Mouse (Mus musculus): ENCODE measurements around the gene Glul. TPM values are rescaled to one million over a fixed set of nuclear protein-coding genes. Genes with fewer than 3 reads are reported as not detected.
"Not testable (repeated sequence)": the region's sequence is repeated elsewhere in the genome, so short reads cannot be mapped to it uniquely, and the experiment has no call there.

The Glul gene
- 128 and 133 TPM in 2 replicates for polyA plus RNA-seq (2016; fragmentation: Nextera tagmentation; extraction: Ambion mirVana)

DNA sequence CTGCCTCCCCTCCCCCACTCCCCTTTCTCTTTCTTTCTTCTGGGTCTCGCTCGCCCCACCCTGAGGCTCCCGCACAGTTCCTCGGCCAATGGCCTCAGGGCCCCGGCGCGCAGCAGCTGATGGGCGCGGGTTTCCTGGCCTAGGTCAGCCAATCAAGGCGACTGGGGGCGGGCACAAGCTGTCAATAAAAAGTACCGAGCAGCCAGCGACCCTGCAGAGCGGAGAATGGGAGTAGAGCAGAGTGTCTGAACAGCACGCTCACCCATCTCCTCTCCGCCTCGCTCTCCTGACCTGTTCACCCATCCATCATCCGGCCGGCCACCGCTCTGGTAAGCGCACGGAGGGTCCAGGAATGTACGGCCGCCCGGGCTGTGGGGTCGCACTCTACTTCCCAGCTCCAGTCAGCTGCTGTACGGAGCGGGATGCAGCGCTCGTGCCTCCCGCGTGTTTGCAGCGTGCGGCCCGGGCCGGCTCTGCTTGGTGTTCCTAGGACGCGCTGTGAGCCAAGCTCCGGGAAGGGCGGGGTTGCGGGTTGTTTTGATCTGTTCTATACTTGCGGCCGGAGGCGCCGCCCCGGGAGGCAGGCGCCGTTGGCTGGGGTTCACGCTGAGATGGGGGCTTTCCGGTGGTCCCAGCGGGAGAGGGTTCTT is at the start of gene Glul, which contains the start of gene Teddm2:
Gene Glul, plus strand, starts transcription at position 214 of the 650 bp plus-strand sequence.
Gene Teddm2, minus strand, starts transcription at position 498 of the 650 bp plus-strand sequence.
- DNase-seq (ENCODE audit: low spot score), result peak; percentile 98
- peaks cover 24% of the 10 kb centered on the region for H3K36me3 ChIP-seq
- peaks cover 16% of the 10 kb centered on the region for H3K27me3 ChIP-seq (ENCODE audit: insufficient read depth, poor library complexity, severe bottlenecking)
- peak within 1 kb of the TSS; percentile 92 for H3K4me3 ChIP-seq
- H3K27ac ChIP-seq, result peak within 1 kb of the TSS; percentile 98
- under 1% methylated on average over 51 of the region's 51 CpGs for WGBS
- H3K4me1 ChIP-seq (replicated peaks), result peaks cover 40% of the 10 kb centered on the region
- H3K9me3 ChIP-seq, result no peaks in the 10 kb centered on the region

DNA sequence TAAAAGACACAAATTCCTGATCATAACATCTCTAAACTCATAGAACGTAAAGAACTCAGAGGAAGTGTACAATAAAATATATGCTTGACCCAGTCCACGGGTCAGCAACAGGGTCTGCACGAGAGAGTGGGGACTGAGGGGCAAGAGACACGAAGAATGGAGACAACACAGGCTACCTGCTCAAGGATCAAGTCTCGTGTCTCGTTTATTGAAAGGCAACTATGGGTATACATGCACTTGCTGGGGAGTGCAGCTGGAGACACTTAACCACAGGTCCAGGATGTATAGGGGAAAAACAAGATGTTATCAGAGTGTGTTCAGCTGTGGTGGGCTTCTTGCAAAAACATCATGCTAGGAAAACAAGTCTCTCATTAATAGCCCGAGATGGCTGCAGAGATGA is 47.0 kb upstream of the Glul start:
- not testable (repeated sequence) for H3K27me3 ChIP-seq (ENCODE audit: insufficient read depth, poor library complexity, severe bottlenecking); H3K27ac ChIP-seq; H3K36me3 ChIP-seq; H3K4me3 ChIP-seq; H3K9me3 ChIP-seq; H3K4me1 ChIP-seq (replicated peaks); DNase-seq (ENCODE audit: low spot score)
- 86% methylated on average over 7 of the region's 7 CpGs for WGBS

DNA sequence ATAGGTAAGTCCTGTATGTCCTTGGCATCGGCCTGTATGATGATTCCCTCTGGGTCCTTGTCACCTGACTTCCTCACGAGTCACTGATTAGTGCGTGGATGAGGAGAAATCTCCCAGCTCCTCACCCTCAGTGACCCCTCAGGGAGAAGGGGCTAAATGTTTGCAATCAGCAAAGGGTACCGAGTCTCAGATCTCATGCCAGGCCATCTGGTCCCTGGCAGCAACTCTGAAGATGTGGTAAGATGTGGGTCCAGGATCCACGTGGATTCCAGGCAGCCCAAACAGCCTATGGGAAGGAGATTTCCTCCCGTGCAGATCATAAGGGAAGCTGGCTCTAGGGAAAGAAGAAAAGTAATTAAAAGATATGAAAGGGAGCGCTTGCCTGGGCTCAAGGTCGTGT is 43.8 kb upstream of the Glul start:
- H3K27ac ChIP-seq, result no peak overlapping the region
- no peaks in the 10 kb centered on the region for H3K4me1 ChIP-seq (replicated peaks)
- H3K4me3 ChIP-seq, result no peak overlapping the region
- no peaks in the 10 kb centered on the region for H3K9me3 ChIP-seq
- H3K36me3 ChIP-seq, result no peaks in the 10 kb centered on the region
- 81% methylated on average over 8 of the region's 8 CpGs for WGBS
- H3K27me3 ChIP-seq (ENCODE audit: insufficient read depth, poor library complexity, severe bottlenecking), result no peaks in the 10 kb centered on the region
- DNase-seq (ENCODE audit: low spot score), result no peak

DNA sequence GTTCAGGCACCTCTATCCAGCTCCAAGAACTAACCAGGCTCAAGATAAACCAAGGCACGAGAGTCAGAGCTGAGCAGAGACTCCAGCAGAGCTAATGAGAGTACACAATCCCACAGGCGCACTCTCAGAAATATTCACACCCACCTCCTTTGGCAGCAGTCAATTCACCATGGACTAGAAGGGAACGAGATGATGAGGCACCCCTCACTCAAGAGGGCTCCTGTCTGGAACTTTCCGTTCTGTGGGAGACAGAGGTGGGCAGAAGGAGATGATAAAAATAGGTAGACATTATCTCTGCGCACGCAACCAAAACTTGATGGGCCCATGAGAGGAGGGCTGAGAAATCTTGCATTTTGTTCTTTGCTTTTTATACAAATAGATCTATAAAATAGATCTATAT is 25.7 kb upstream of the Glul start, which contains the start of gene Teddm1b:
Gene Teddm1b, plus strand, starts transcription at position 301 of the 400 bp plus-strand sequence.
- DNase-seq (ENCODE audit: low spot score), result no peak
- 90% methylated on average over 6 of the region's 6 CpGs for WGBS
- Histone ChIP-seq H3K27ac (no peak within 1 kb of the TSS), H3K36me3 (no peaks in the 10 kb centered on the region), H3K9me3 (no peaks in the 10 kb centered on the region), H3K4me3 (no peak within 1 kb of the TSS), H3K27me3 (ENCODE audit: insufficient read depth, poor library complexity, severe bottlenecking) (no peaks in the 10 kb centered on the region), H3K4me1 (replicated peaks) (no peaks in the 10 kb centered on the region)

DNA sequence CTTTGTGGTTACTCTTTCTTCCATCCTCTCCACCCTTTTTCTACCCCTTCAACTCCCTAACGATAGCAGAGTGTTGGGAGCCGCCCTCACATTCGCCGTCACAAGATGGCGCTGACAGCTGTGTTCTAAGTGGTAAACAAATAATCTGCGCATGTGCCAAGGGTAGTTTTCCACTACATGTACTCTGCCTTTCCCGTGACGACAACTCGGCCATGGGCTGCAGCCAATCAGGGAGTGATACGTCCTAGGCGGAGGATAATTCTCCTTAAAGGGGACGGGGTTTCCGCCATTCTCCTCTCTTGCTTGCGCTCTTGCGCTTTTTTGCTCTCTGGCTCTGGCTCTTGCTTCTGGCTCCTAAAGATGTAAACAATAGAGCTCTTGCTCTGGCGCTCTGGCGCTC is 19.4 kb upstream of the Glul start:
- DNase-seq (ENCODE audit: low spot score); H3K27me3 ChIP-seq (ENCODE audit: insufficient read depth, poor library complexity, severe bottlenecking); H3K9me3 ChIP-seq; H3K27ac ChIP-seq; H3K36me3 ChIP-seq; H3K4me3 ChIP-seq; H3K4me1 ChIP-seq (replicated peaks): not testable (repeated sequence)
- WGBS, result 95% methylated on average over 17 of the region's 17 CpGs

DNA sequence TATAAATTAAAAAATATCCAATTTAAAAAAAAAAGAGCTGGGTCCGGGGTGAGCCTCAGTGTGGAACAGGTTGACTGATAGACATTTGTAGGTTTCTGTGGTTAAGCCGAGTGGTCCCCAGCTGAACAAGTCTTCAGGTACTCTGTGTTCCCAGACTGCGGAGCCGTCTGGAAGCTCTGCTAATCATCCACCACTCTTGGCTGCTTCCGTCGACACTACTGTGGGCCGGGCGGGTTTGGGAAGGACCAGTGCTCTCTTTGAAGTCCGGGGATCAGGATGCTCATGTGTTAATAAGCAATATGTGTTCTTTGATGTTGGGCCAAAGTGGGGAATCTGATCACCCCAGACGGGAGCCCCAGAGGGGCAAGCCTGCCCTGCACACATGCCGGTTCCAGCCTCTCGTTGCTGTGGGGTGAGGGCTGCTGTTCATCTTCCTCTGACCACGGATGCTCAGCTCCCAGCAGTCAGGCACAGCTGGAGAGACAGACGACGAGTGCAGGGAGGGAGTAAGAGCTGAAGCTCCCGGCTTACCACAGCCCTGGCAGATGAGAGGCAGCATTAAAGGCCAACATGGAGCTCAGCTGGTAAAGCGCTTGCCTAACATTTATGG is 13.6 kb upstream of the Glul start:
- H3K27me3 ChIP-seq (ENCODE audit: insufficient read depth, poor library complexity, severe bottlenecking), result no peaks in the 10 kb centered on the region
- peak overlapping the region; percentile 45; the same call in 1 of the 2 replicates for H3K27ac ChIP-seq
- no peak for DNase-seq (ENCODE audit: low spot score)

DNA sequence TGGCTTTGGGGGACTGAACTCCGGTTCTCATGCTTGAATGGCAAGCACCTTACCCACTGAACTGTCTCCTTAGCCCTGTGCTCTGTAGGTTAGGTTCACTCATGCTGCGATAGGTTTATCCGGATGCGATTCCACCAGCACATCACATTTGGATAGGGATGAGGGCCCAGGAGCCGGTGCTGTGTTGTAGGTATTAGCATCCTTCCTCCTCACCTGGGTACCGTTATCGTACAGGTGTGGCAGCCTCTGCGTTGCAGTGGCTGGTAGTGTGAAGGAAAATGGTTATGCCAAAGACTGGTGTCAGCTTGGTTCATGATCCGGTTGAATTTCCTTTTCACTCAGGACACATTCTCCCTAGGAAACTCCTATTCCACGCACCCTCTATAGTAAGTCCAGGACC is 9.6 kb upstream of the Glul start:
- Histone ChIP-seq H3K27me3 (ENCODE audit: insufficient read depth, poor library complexity, severe bottlenecking) (no peaks in the 10 kb centered on the region), H3K4me1 (replicated peaks) (peaks cover 5% of the 10 kb centered on the region), H3K4me3 (no peak overlapping the region), H3K27ac (no peak overlapping the region), H3K9me3 (no peaks in the 10 kb centered on the region), H3K36me3 (no peaks in the 10 kb centered on the region)
- DNase-seq (ENCODE audit: low spot score), result no peak
- 96% methylated on average over 10 of the region's 10 CpGs for WGBS

More for the DNA sequence above, 13.6 kb upstream of the Glul start:
- no peak overlapping the region for H3K4me3 ChIP-seq
- H3K9me3 ChIP-seq, result no peaks in the 10 kb centered on the region
- H3K4me1 ChIP-seq (replicated peaks), result peaks cover 5% of the 10 kb centered on the region
- 46% methylated on average over 17 of the region's 17 CpGs for WGBS
- no peaks in the 10 kb centered on the region for H3K36me3 ChIP-seq

DNA sequence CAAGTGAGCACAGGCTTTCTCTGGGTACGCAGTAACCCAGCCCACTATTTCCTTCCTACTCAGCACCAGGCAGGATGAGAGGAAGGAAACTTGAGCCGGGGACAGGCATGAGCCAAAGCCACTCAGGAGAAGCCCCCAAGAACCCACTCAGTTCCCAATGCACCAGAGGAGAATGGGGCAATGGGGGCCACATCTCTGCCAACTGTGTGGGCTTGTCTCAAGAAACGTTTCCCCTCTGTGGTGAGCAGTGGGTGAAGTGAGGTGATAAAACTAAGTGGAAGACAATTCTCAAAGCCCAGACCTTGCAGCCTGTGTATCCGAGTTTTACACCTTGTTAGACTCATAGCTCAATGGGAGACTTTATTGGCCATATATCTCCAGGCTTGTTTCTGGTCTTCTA is 8.3 kb upstream of the Glul start, which contains the start of gene Teddm1a:
Gene Teddm1a, plus strand, starts transcription at position 301 of the 400 bp plus-strand sequence.
- whole genome bisulfite sequencing, result 74% methylated on average over 4 of the region's 4 CpGs
- no peaks in the 10 kb centered on the region for H3K27me3 ChIP-seq (ENCODE audit: insufficient read depth, poor library complexity, severe bottlenecking)
- H3K4me3 ChIP-seq, result no peak within 1 kb of the TSS
- H3K4me1 ChIP-seq (replicated peaks), result peaks cover under 1% of the 10 kb centered on the region; the same call in 1 of the 2 replicates
- no peak for DNase-seq (ENCODE audit: low spot score)
- no peaks in the 10 kb centered on the region for H3K36me3 ChIP-seq
- H3K27ac ChIP-seq, result no peak within 1 kb of the TSS
- no peaks in the 10 kb centered on the region for H3K9me3 ChIP-seq

DNA sequence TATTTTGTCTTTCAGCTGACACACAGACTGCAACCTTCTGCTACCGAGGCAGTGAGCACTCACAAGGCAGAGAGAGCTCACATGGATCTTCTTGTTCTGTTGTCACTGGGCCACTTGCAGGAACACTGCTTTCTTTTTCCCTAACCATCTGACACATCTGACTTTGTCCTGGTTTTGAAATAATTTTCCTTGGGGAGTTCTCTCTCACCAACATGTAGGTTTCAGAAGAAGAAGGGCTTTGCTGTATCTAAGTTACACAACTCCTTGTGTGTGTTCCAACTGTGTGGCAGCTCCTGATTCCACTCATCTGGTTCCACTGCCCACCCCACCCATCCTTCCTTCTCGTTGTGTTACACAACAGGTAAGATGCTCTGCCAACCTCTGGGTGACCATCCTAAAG is 6.0 kb upstream of the Glul start:
- DNase-seq (ENCODE audit: low spot score), result no peak
- Histone ChIP-seq H3K4me3 (no peak overlapping the region), H3K36me3 (no peaks in the 10 kb centered on the region), H3K27me3 (ENCODE audit: insufficient read depth, poor library complexity, severe bottlenecking) (0 out of 2 replicates have a peak, but pooled peaks cover 5% of the 10 kb centered on the region), H3K27ac (no peak overlapping the region), H3K4me1 (replicated peaks) (peaks cover 5% of the 10 kb centered on the region; the same call in 1 of the 2 replicates), H3K9me3 (no peaks in the 10 kb centered on the region)
- 69% methylated on average over 2 of the region's 2 CpGs for WGBS

DNA sequence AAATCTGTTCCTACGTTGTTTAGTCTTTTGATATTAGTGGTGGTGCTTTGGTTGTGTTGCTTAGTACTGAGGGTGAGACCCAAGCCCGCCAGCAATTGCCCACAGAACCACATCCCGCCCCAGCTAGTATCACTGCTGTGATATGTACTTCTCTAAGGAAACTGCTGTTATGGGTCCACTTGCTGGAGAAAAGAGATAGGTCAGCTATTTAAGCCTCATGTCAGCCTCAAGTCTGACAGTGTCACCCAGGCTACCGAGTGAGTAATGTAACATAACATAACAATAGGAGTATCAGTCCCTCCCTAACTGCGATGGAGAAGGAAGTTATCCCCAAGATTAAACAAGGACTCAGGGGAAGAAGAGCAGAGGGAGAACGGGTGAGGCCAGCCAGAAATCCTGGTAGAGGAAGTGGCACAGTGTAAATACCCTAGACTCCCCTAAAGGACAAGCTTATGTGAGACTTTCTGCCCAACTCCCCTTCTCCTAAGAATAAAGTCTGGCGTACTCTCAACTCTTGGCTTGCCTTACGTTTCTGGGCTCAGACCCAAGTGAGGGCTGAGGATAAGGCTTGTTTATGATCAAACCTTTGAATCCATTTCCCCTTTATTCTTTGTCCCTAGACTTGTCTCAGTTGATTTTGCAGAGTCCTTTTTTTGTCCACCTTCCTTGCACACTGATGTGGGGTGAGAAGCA is 5.4 kb upstream of the Glul start:
- WGBS, result 66% methylated on average over 8 of the region's 8 CpGs
- no peak overlapping the region for H3K4me3 ChIP-seq
- H3K27ac ChIP-seq, result no peak overlapping the region
- H3K36me3 ChIP-seq, result no peaks in the 10 kb centered on the region
- H3K9me3 ChIP-seq, result no peaks in the 10 kb centered on the region
- peaks cover 11% of the 10 kb centered on the region; the same call in 1 of the 2 replicates for H3K4me1 ChIP-seq (replicated peaks)
- DNase-seq (ENCODE audit: low spot score), result no peak
- H3K27me3 ChIP-seq (ENCODE audit: insufficient read depth, poor library complexity, severe bottlenecking), result 0 out of 2 replicates have a peak, but pooled peaks cover 5% of the 10 kb centered on the region

DNA sequence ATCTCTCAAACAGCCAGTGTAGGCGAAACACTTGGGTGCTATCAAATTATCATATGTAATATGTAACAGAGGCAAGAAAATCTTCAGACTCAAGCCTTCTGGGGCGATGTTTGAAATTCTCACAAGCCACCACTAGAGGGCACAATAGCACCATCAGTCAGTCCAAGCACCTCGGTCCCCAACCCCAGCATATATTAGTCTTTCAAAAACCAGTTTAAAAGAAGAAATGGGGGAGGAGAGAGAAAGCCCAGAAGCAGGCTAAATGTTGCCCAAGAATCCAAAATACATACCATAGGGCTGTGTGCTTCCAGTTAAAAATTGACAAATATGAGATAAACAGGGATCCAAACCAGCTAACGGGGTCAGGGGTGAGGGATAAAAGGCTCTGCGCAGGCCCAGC is 4.8 kb upstream of the Glul start:
- WGBS, result 39% methylated on average over 5 of the region's 5 CpGs
- peak; percentile 61 for DNase-seq (ENCODE audit: low spot score)

DNA sequence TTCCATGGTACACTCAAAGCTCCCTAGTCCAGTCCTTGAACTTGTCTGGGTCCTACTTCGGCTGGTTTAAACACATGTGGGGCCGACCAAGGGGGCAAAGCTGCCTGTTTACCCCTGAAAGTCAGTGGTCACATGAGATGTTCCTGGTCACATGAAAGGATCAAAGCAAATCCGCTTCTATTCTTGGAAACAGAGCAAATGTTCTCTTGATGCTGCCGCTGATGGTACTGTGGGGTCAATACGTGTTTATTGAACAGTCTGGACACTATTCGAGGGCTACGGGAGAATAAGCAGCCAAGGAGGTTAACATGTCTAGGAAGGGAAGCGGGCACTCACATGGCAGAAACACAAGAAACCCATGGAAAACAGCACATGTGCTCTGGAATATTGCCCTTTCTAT is 2.5 kb upstream of the Glul start:
- Histone ChIP-seq H3K36me3 (no peaks in the 10 kb centered on the region), H3K4me3 (no peak overlapping the region), H3K4me1 (replicated peaks) (peaks cover 26% of the 10 kb centered on the region), H3K9me3 (no peaks in the 10 kb centered on the region), H3K27me3 (ENCODE audit: insufficient read depth, poor library complexity, severe bottlenecking) (0 out of 2 replicates have a peak, but pooled peaks cover 5% of the 10 kb centered on the region), H3K27ac (no peak overlapping the region)
- 84% methylated on average over 8 of the region's 8 CpGs for WGBS
- DNase-seq (ENCODE audit: low spot score), result no peak

More for the DNA sequence above, 4.8 kb upstream of the Glul start:
- peaks cover 12% of the 10 kb centered on the region; the same call in 1 of the 2 replicates for H3K4me1 ChIP-seq (replicated peaks)
- H3K4me3 ChIP-seq, result no peak overlapping the region
- H3K27me3 ChIP-seq (ENCODE audit: insufficient read depth, poor library complexity, severe bottlenecking), result 0 out of 2 replicates have a peak, but pooled peaks cover 5% of the 10 kb centered on the region
- no peak overlapping the region for H3K27ac ChIP-seq
- no peaks in the 10 kb centered on the region for H3K9me3 ChIP-seq
- no peaks in the 10 kb centered on the region for H3K36me3 ChIP-seq
